In the genomic region with DNA sequence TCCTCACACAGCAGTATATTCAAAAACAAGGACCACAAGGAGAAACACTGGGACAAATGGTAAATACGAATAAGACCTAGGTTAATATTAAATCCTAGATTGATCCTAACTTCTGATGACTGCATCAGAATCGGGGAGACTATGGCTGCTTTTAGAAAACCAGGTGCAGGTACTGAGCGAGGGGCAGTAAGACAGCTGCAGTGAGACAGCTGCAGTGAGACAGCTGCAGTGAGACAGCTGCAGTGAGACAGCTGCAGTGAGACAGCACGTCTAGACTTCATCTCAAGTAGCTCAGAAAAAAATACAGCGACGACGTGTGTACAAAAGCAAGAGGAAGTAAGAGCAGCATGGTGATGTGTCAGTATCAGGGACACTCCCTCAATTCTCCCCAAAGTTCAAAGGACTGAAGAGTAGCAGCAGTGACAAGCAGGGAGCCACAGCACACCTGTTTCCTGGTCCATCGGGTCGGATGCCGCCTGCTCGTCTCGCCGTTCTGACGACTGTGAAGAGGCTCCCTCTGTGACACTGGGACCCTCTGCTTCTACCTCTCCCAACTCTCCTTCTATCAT, we compare ENCODE assay signal across 14 mouse cellular contexts.
"Had no signal": no experiment of that assay in that cellular context is flagged by ENCODE, and none has a peak within 500 bp of the region (broad histone marks: within the 10 kb centered on the region; RNA-seq: fewer than 3 reads in every experiment).

No protein-coding gene starts in this region.

- H3K27me3 ChIP-seq: megakaryocyte, embryonic 14.5 days; neural tube, embryonic 12.5 days; stomach, embryonic 15.5 days had no signal

- H3K4me2 ChIP-seq: lung, embryonic 14.5 days; midbrain, embryonic 11.5 days; neural tube, embryonic 12.5 days; stomach, embryonic 15.5 days had no signal

- ATAC-seq: midbrain, embryonic 16.5 days had no signal

- DNase-seq: lung, adult 18-20 months; lung, embryonic 14.5 days; lung, postnatal 14 days; lung, postnatal 36 days; midbrain, embryonic 14.5 days; right cerebral cortex, postnatal 14 days; thymus, adult 2 months; thymus, postnatal 25 days; thymus, postnatal 4 days had no signal

- H3K4me3 ChIP-seq: megakaryocyte, embryonic 14.5 days; neural tube, embryonic 12.5 days; stomach, embryonic 15.5 days had no signal
